Mouse (Mus musculus): ENCODE data around the gene Mrpl4.

DNA sequence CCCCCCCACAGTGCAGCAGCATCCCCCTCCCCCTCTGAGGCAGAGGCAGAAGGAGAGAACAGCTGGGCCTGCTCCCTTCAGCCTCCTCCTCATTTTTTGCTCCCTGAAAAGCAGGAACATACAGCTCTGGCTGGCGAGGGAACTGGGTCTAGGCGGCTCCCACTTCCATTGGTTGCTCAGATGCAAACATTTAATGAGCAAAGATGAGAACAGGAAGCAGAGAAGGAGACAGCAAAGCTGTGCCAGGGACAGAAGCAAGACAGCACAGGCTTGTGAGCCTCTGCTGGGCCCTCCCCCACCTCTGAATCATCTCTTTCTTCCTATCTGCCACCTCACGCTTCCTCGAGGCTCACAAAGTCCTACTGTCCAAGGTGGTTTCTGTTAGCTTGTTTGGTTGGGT is 38.8 kb downstream of the Mrpl4 start:
- no peak for TF ChIP-seq POLR2A (IDR thresholded peaks at IDR 0.05; ENCODE audit: extremely low read depth, insufficient read depth, low read length)
- no peak for TF ChIP-seq CTCF (IDR thresholded peaks at IDR 0.05; ENCODE audit: low read depth, low read length)
